Mouse (Mus musculus) G1E (cell line): ENCODE results near the gene Vta1.

Experiments used
- CTCF ChIP-seq: IDR thresholded peaks from 2 replicates; pipeline ENCODE4 v1.5.1; 2012; ENCODE audit warnings: low read depth, low read length, inconsistent platforms, mixed read lengths
- GATA1 ChIP-seq: IDR thresholded peaks from 2 replicates; pipeline ENCODE4 v1.6.1; 2012; ENCODE audit warnings: borderline replicate concordance, low read length, inconsistent platforms, mixed read lengths
- POLR2AphosphoS5 ChIP-seq: IDR thresholded peaks from 2 replicates; pipeline ENCODE4 v1.6.1; 2012; ENCODE audit warnings: low read depth, low read length, inconsistent platforms; ENCODE audit not compliant: insufficient replicate concordance
- TAL1 ChIP-seq: conservative IDR thresholded peaks from 2 replicates; pipeline ENCODE4 v1.6.1; 2012; ENCODE audit warnings: low read depth, low read length, inconsistent platforms, mixed read lengths

GRCm38 (mm10) chr10:14618301-14618700 is 87.1 kb downstream of the Vta1 start:
- TF ChIP-seq TAL1 (no peak), CTCF (no peak), GATA1 (no peak), POLR2AphosphoS5 (no peak)
